Mouse (Mus musculus) gastrocnemius, postnatal 14 days (tissue): ENCODE data around the gene Cep295nl. TPM values are rescaled to one million over a fixed set of nuclear protein-coding genes. Genes with fewer than 3 reads are reported as not detected.
A peak's percentile ranks its signal among the peaks of the same experiment; 100 is the strongest.
"Not testable (repeated sequence)": the region's sequence is repeated elsewhere in the genome, so short reads cannot be mapped to it uniquely, and the experiment has no call there.

Experiments
- DNase-seq: peaks from one replicate; pipeline ENCODE4 v3.0.0; 2021; ENCODE audit warnings: mixed read lengths
- intact Hi-C: fragments of 180-260 bp; cut with DNase I; formaldehyde crosslinking; loops from one replicate; pipeline ENCODE4 v1.15.1; 2025; ENCODE audit warnings: low total_unique reads
- long read RNA-seq, 2 experiments: library from polyadenylated mRNA; stranded (forward); transcript quantifications; one replicate each; pipeline ENCODE4 v2.0.0; 2021
- total RNA-seq, 2 experiments: library from RNA; stranded (reverse); gene quantifications; 2 replicates each; pipeline ENCODE4 v1.2.3; 2021

Gene Cep295nl
- total RNA-seq = 1 to 10 TPM; 1.3 TPM
- long read RNA-seq, experiment 1 = 0 reads
- long read RNA-seq, experiment 2 = 0 reads

DNA sequence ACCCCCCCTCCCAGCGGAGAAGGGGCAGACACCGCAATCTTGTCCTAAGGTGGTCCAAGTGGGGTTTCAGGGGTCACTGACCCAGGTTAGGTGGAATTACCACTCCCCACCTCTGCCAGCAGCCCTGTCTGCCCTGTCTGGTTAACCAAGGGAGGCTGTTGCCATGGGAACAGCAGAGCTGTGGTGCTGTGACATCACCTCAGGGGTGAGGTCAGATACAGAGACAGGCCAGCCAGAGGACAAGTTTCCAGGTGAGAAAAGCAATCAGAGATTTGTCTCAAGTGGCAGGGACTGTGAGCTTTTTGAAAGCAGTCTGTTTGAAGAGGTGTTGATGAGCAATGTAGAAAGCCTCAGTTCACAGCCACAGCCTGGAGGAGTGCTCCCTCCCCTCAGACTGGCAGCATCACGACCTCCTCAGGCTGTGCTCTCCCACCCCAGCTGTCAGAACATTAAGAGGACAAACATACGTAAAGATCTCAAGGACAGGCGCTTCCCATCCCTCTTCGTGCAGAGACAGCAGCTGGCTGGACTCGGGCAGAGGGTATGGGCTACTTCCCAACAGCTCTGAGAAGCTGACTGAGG is at the start of gene Cep295nl:
Gene Cep295nl, minus strand, starts transcription at position 101 of the 582 bp plus-strand sequence.
- intact Hi-C loops = no loop called here
- DNase-seq = no peak

GRCm38 (mm10) chr11:118387816-118388215 is 45.5 kb upstream of the Cep295nl start:
- DNase-seq, intact Hi-C loops: not testable (repeated sequence)

- intact Hi-C loops = loop anchor here (2.0 kb wide), 1 partner anchor 63 kb away; no protein-coding TSS in a partner anchor
- peak; percentile 92 for DNase-seq
Observed at GRCm38 (mm10) chr11:118379251-118380009, 37.1 kb upstream of the Cep295nl start.

- no peak for DNase-seq
- intact Hi-C loops = loop anchor here (2.0 kb wide), 1 partner anchor 62 kb away; no protein-coding TSS in a partner anchor
Observed at GRCm38 (mm10) chr11:118378656-118379055, 36.4 kb upstream of the Cep295nl start.

DNA sequence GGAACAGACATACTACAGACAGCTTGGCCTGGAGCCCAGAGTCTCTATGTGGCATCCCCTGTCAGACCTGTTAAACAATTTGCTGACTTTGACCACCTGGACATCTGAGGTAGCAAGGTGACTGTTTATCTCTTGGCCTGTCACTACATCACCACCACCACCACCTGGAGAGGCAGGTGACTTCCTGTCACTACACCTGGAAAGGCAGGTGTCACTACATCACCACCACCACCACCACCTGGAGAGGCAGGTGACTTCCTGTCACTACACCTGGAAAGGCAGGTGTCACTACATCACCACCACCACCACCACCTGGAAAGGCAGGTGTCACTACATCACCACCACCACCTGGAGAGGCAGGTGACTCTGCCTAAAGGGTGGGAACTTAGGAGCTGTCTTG is 34.0 kb upstream of the Cep295nl start:
- intact Hi-C loops = not testable (repeated sequence)

GRCm38 (mm10) chr11:118375881-118376280 is 33.6 kb upstream of the Cep295nl start:
- intact Hi-C loops = no loop called here
- DNase-seq = no peak

More for the DNA sequence above, 34.0 kb upstream of the Cep295nl start:
- DNase-seq = not testable (repeated sequence)

- no peak for DNase-seq
- intact Hi-C loops = no loop called here
Observed at GRCm38 (mm10) chr11:118375461-118375860, 33.2 kb upstream of the Cep295nl start.

- DNase-seq = no peak
- intact Hi-C loops = no loop called here
Observed at GRCm38 (mm10) chr11:118375006-118375405, 32.7 kb upstream of the Cep295nl start.

DNA sequence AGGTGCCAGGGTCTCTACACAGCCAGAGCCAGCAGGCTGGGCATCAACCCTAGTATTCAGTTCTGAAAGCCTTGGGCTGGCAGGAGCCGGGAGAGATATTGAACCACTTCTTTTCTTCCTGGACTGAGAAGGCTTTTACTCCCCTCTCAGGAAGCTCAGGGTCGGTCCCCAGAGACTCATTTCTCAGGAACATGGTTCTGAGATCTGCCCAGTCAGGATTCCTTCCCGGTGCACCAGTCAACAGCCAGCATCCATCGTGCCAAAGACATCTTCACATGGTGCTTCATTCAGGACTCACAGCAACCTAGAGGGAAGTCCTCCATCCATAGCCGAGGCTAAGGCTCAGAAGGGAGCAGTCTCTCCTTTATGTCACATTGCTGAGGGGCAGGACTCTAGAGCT is 32.2 kb upstream of the Cep295nl start:
- DNase-seq = no peak
- intact Hi-C loops = no loop called here

DNA sequence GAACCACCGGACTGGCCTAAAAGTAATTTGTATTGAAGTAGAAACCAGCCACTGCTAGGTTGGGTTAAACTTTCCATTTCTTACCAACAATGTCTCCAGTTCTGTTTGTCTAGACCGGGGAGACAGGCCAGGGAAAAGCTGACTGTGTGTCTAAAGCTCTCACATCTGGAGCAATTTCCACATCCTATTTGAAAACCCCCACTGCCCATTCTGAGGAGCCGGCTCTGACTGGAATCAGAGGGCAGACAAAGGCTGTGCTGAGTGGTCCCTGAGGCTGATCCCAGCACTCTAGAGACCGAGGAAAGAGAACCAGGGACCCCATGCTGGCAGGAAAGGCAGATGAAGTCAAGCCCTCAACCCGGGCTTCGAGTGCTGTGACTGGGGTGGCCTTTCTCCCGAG is 30.3 kb upstream of the Cep295nl start:
- intact Hi-C loops = no loop called here
- no peak for DNase-seq

GRCm38 (mm10) chr11:118371876-118372275 is 29.6 kb upstream of the Cep295nl start:
- DNase-seq = no peak
- intact Hi-C loops = no loop called here

- DNase-seq = no peak
- intact Hi-C loops = no loop called here
Observed at GRCm38 (mm10) chr11:118369657-118370056, 27.4 kb upstream of the Cep295nl start.

DNA sequence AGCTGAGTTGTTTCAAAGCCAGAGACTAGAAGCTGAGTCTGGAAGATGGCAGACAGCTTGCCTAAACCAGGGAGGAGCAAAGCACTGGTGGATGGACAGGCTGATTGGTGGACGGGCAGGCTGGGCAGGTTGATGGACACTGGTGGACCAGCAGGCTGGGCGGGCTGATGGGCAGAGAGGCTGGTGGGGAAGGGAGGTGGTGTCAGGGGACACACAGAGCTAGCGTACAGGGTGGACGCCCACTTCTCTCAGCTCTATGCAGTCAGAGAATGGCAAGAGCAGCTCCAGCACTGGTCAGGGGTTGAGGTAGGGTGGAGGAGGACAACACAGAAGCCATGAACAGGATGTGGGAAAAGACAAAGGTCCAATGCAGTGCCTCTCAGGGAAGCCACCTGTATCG is 27.0 kb upstream of the Cep295nl start:
- intact Hi-C loops = no loop called here
- no peak for DNase-seq

DNA sequence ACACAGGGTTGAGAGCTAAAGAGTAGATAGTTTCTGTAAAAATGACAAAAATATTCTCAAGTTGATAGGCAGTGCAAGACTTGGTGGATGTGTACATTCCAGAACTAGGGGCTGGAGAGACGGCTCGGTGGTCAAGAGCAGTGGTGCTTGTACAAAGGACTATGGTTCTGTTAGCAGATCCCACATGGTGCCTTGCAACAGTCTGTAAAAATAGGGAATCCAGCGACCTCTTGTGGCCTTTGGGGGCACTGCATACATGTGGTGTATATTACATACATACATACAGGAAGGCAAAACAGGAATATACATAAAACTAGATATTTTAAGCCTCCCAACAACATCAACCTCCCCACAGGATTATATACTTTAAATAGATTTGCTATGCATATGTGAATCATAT is 26.0 kb upstream of the Cep295nl start:
- no peak for DNase-seq

DNA sequence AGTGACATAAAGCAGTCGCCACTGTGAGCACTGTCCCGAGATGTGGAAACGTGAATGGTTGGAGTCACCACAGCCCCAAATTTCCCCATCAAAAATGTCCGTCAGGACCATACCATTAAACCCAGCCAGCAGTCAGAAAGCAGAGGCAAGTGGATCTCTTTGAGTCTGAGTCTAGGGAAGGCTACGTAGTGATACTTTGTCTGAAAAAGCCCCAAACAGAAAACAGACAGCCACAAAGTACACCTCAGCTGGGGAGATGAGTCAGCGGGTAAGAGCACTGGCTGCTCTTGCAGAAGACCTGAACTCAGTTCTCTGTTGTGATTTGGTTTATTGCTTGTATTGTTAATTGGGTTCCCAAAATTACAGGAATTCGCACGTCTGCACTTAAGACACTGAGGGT is 24.3 kb upstream of the Cep295nl start:
- intact Hi-C loops = no loop called here
- no peak for DNase-seq

More for the DNA sequence above, 26.0 kb upstream of the Cep295nl start:
- intact Hi-C loops = no loop called here

DNA sequence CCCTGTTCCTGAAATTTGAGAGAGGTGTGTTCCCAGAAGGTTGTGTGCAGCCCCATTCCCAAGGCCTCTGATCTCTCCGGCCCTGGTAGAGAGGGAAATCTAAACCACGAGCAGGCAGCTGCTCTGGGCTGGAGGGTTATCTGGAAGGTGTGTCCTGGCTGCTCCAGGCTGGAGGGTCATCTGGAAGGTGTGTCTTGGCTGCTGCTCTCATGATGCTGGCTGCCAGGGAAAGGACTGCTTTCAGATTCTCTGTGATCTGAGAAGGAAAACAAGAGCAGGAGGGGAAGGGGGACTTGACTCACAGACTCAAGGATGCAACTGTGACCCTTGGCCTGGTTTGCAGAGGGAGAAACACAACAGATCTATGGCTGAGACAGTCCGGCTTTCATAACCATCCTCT is 23.8 kb upstream of the Cep295nl start:
- intact Hi-C loops = no loop called here
- DNase-seq = no peak

- peak; percentile 85 for DNase-seq
- intact Hi-C loops = no loop called here
Observed at GRCm38 (mm10) chr11:118365171-118365570, 22.9 kb upstream of the Cep295nl start.

- intact Hi-C loops = no loop called here
- no peak for DNase-seq
Observed at GRCm38 (mm10) chr11:118364021-118364420, 21.7 kb upstream of the Cep295nl start.

GRCm38 (mm10) chr11:118362971-118363518 is 20.7 kb upstream of the Cep295nl start:
- intact Hi-C loops = no loop called here
- peak; percentile 77 for DNase-seq

GRCm38 (mm10) chr11:118362501-118362900 is 20.2 kb upstream of the Cep295nl start:
- intact Hi-C loops = no loop called here
- DNase-seq = peak; percentile 48

DNA sequence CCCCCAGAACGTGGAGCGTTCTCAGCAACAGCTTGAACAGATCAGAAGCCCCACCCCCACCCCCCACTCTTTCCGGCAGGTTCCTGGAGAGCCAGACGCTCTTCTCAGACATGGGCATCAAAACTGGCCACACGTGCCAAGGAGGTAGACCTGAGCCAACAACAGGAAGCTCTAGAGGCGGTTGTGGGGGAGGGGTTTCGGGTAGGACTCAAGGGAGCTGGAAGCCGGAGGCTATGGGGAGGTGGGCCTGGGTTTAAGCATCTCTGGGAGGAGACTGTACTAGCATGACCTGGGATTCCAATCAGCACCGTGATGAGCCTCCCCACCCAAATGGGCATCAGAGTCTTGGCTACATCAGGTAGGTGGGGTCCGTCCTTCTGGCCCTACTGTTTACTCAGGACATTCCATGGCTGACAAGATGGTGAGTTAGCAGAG is 18.6 kb upstream of the Cep295nl start:
- intact Hi-C loops = no loop called here
- DNase-seq = peak; percentile 26
